Mouse (Mus musculus): ENCODE results near the gene Exoc7. TPM values are rescaled to one million over a fixed set of nuclear protein-coding genes. Genes with fewer than 3 reads are reported as not detected.

Gene Exoc7
- 29.7 and 31.8 TPM in 2 replicates for polyA plus RNA-seq (2016; fragmentation: Nextera tagmentation; extraction: Ambion mirVana)

GRCm38 (mm10) chr11:116307019-116307725, at the start of gene Exoc7:
Gene Exoc7, minus strand, starts transcription at chr11:116307233.
- WGBS (ENCODE audit: insufficient replicate concordance): 65% methylated on average over 10 of the region's 10 CpGs
- Histone ChIP-seq H3K27ac (peak within 1 kb of the TSS; percentile 84), H3K9ac (peak within 1 kb of the TSS; percentile 79), H3K36me3 (peaks cover 29% of the 10 kb centered on the region), H3K4me2 (peak within 1 kb of the TSS; percentile 83), H3K27me3 (replicated peaks) (no peaks in the 10 kb centered on the region), H3K4me3 (peak within 1 kb of the TSS; percentile 79), H3K4me1 (peaks cover 41% of the 10 kb centered on the region), H3K9me3 (replicated peaks) (no peaks in the 10 kb centered on the region)
- ATAC-seq: peak; percentile 42

DNA sequence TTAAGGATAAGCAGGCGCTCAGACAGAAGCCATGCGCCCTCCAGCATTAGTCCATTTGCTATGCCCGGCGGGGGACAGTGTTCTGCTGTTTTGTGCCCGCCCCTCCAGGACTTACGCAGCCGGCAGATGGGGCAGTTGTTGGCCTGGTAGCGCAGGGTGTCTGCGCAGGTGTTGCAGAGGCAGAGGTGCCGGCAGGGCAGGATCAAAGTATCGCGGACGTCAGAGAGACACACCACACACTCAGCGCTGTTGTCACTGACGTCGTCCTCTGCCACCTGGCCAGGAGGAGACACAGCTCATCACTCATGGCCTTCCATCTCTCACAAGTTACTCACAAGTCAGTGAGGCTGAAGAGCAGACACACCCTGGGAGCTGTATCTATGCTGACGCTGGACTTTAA, 47.5 kb upstream of the Exoc7 start:
- Histone ChIP-seq H3K9ac (no peak overlapping the region), H3K4me2 (no peak overlapping the region), H3K9me3 (replicated peaks) (no peaks in the 10 kb centered on the region), H3K4me1 (no peaks in the 10 kb centered on the region), H3K27me3 (replicated peaks) (peaks cover 13% of the 10 kb centered on the region; the same call in 1 of the 2 replicates), H3K4me3 (no peak overlapping the region), H3K36me3 (0 out of 2 replicates have a peak, but pooled peaks cover 2% of the 10 kb centered on the region), H3K27ac (no peak overlapping the region)
- 68% methylated on average over 17 of the region's 17 CpGs for WGBS (ENCODE audit: insufficient replicate concordance)
- ATAC-seq: no peak

DNA sequence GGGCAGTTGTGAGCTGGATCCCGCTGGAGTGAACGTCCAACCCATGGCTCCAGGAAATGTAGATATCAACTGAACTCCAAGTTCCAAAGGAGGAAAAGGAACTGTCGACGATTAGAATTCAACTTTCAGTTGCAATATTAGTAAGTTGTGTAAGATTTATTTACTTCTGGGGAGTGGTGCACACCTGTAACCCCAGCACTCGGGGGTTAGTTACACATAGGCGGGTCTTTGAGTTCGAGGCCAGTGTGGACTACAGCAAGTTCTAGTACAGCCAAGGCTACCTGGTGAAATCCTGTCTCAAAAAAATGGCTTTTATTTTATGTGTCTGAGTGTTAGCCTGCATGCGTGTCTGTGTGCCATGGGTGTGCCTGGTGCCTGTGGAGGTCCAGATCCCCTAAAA, 46.5 kb upstream of the Exoc7 start:
- Histone ChIP-seq H3K27me3 (replicated peaks) (peaks cover 14% of the 10 kb centered on the region; the same call in 1 of the 2 replicates), H3K4me3 (no peak overlapping the region), H3K4me1 (no peaks in the 10 kb centered on the region), H3K9ac (no peak overlapping the region), H3K27ac (no peak overlapping the region), H3K36me3 (0 out of 2 replicates have a peak, but pooled peaks cover 2% of the 10 kb centered on the region), H3K4me2 (no peak overlapping the region), H3K9me3 (replicated peaks) (no peaks in the 10 kb centered on the region)
- 78% methylated on average over 8 of the region's 8 CpGs for WGBS (ENCODE audit: insufficient replicate concordance)
- no peak for ATAC-seq

- Histone ChIP-seq H3K9ac (no peak overlapping the region), H3K4me3 (no peak overlapping the region), H3K4me2 (no peak overlapping the region), H3K27ac (no peak overlapping the region), H3K36me3 (0 out of 2 replicates have a peak, but pooled peaks cover 2% of the 10 kb centered on the region), H3K9me3 (replicated peaks) (no peaks in the 10 kb centered on the region), H3K4me1 (no peaks in the 10 kb centered on the region), H3K27me3 (replicated peaks) (peaks cover 19% of the 10 kb centered on the region; the same call in 1 of the 2 replicates)
- no peak for ATAC-seq
- WGBS (ENCODE audit: insufficient replicate concordance): 67% methylated on average over 5 of the region's 5 CpGs
Measured at GRCm38 (mm10) chr11:116351294-116351693, 44.3 kb upstream of the Exoc7 start.

- no peak overlapping the region for H3K4me3 ChIP-seq
- H3K36me3 ChIP-seq: no peaks in the 10 kb centered on the region
- no peak overlapping the region for H3K9ac ChIP-seq
- no peak overlapping the region for H3K27ac ChIP-seq
- H3K4me1 ChIP-seq: no peaks in the 10 kb centered on the region
- peaks cover 11% of the 10 kb centered on the region for H3K27me3 ChIP-seq (replicated peaks)
- H3K4me2 ChIP-seq: no peak overlapping the region
- no peaks in the 10 kb centered on the region for H3K9me3 ChIP-seq (replicated peaks)
- ATAC-seq: no peak
- WGBS (ENCODE audit: insufficient replicate concordance): 65% methylated on average over 5 of the region's 5 CpGs
Measured at GRCm38 (mm10) chr11:116347955-116348354, 40.9 kb upstream of the Exoc7 start.

DNA sequence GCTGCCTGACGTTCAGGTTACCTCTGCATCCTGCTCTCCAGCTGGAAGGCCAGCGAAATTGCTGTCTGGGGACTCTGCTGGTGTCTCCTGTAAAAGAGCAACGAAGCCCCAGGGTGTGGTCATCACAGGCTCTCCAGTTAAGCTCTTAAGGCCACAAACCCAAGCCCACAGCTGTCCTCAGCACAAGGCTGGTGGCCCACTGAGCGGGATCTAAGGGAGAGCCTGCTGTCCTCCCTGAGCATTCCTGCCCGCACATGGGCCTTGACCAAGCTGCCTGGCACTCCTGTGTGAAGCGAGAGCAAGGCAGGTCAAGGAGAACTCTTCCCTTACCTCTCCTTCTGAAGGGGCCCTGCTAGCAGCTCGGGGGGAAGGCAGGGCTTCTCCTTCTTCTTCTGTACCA, 40.0 kb upstream of the Exoc7 start:
- Histone ChIP-seq H3K9ac (no peak overlapping the region), H3K4me3 (no peak overlapping the region), H3K4me2 (no peak overlapping the region), H3K27me3 (replicated peaks) (peaks cover 11% of the 10 kb centered on the region), H3K36me3 (no peaks in the 10 kb centered on the region), H3K4me1 (no peaks in the 10 kb centered on the region), H3K27ac (no peak overlapping the region), H3K9me3 (replicated peaks) (no peaks in the 10 kb centered on the region)
- ATAC-seq: no peak
- WGBS (ENCODE audit: insufficient replicate concordance): 70% methylated on average over 7 of the region's 7 CpGs

DNA sequence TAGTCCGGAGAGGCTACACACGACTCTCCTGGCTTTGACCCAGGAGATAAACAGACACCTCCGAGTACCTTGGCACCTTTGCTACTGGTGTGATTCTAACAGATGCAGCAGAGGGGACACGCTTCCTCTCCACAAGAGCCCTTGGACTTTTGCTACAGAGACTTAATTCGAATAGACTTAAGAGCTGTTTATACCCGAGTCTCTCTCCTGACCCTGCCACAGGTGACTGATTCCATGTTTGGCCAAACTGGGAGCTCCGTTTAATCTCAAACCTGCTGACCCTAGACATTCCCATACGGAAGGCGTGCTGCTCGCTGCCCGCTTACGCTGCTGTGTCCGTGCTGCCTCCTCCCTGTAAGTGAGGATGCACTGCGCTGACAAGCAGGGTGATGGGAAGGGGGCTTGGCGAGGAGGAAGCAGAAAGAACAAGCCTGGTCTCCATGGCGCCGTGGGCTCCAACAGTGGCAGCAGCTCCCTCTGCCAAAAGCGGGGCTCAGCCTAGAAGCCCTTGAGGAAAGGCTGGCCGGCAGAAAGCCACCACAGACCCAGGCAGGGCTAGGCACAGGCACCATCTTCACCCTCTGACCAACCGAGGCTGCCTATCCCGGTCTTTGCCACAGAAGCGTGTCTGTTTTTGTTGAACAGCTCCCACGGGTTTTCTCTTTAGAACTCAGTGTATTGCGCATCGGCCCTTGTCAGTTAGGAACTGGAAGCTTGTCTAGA, 35.2 kb upstream of the Exoc7 start:
- Histone ChIP-seq H3K27ac (no peak overlapping the region), H3K4me3 (no peak overlapping the region), H3K9me3 (replicated peaks) (no peaks in the 10 kb centered on the region), H3K27me3 (replicated peaks) (peaks cover 22% of the 10 kb centered on the region), H3K36me3 (no peaks in the 10 kb centered on the region), H3K9ac (no peak overlapping the region), H3K4me1 (no peaks in the 10 kb centered on the region; the same call in 1 of the 2 replicates), H3K4me2 (no peak overlapping the region)
- WGBS (ENCODE audit: insufficient replicate concordance): 70% methylated on average over 25 of the region's 25 CpGs
- ATAC-seq: no peak

DNA sequence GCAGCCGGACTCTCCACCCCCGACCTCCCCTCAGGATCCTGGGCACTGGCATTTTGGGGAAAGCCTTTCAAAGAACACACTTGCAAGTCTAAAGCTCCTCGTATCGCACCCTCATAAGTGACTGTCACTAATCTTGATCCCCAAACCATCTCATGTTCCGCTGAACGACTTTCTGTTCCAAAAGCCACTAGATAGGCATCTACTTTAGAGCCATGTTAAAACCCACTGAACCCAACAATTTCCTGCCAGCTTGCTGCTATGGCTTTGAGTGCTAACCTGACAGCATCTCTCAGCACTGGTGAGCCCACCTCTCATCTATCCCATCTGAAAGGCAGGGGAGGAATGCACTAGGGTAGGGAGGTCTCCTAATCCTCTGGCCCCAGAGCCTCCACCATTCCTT, 30.5 kb upstream of the Exoc7 start:
- peaks cover 64% of the 10 kb centered on the region for H3K27me3 ChIP-seq (replicated peaks)
- H3K36me3 ChIP-seq: no peaks in the 10 kb centered on the region
- 55% methylated on average over 6 of the region's 6 CpGs for WGBS (ENCODE audit: insufficient replicate concordance)
- no peaks in the 10 kb centered on the region for H3K9me3 ChIP-seq (replicated peaks)
- no peak for ATAC-seq
- H3K4me2 ChIP-seq: no peak overlapping the region
- H3K9ac ChIP-seq: no peak overlapping the region
- no peak overlapping the region for H3K27ac ChIP-seq
- no peak overlapping the region for H3K4me3 ChIP-seq
- H3K4me1 ChIP-seq: peaks cover 32% of the 10 kb centered on the region

DNA sequence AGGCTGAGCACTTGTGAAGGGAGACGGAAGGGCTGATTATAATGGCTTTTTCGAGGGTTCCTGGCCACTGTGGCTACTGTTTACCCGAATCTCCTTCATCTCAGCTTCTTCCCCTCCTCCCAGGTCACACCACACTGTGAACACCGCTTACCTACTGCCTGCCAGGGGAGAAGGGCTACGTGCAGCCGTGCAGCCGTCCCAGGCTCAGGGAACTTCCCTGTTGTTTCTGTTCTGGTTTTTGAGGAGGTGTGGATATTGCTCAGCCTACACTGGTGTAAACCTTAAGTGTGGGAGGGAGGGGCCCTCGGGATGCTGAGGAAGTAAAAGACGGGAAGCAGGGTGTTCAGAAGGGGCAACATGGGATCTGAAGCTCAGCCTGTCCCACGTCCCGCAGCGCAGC, 30.0 kb upstream of the Exoc7 start:
- WGBS (ENCODE audit: insufficient replicate concordance): 53% methylated on average over 12 of the region's 12 CpGs
- no peak overlapping the region for H3K4me2 ChIP-seq
- H3K9me3 ChIP-seq (replicated peaks): no peaks in the 10 kb centered on the region
- no peaks in the 10 kb centered on the region for H3K36me3 ChIP-seq
- H3K4me1 ChIP-seq: peaks cover 36% of the 10 kb centered on the region
- H3K27me3 ChIP-seq (replicated peaks): peaks cover 69% of the 10 kb centered on the region
- no peak overlapping the region for H3K9ac ChIP-seq
- H3K27ac ChIP-seq: no peak overlapping the region
- no peak overlapping the region for H3K4me3 ChIP-seq
- no peak for ATAC-seq

DNA sequence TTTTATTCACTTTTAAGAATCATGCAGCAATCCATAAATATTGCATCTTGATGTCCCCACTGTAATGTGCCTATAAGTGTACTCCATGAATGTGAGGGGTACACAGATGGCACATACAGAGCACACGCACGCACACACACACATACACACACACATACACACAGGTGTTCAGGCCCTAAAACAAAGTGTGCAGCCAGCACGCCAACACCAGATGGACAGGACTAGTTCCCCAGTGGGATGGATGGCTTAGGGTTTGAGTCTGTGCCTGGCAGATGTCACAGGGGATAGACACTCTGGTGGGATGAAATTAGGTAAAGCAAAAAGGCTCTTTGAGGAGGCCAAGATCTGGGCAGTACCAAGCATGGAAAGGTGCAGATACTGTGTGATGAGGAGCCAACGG, 29.4 kb upstream of the Exoc7 start:
- no peak overlapping the region for H3K27ac ChIP-seq
- no peaks in the 10 kb centered on the region for H3K9me3 ChIP-seq (replicated peaks)
- 0 out of 2 replicates have a peak overlapping the region, but pooled peaks have one; percentile 98 for H3K4me2 ChIP-seq
- 81% methylated on average over 4 of the region's 4 CpGs for WGBS (ENCODE audit: insufficient replicate concordance)
- ATAC-seq: no peak
- H3K4me1 ChIP-seq: peaks cover 38% of the 10 kb centered on the region
- no peaks in the 10 kb centered on the region for H3K36me3 ChIP-seq
- no peak overlapping the region for H3K4me3 ChIP-seq
- no peak overlapping the region for H3K9ac ChIP-seq
- H3K27me3 ChIP-seq (replicated peaks): peaks cover 74% of the 10 kb centered on the region

DNA sequence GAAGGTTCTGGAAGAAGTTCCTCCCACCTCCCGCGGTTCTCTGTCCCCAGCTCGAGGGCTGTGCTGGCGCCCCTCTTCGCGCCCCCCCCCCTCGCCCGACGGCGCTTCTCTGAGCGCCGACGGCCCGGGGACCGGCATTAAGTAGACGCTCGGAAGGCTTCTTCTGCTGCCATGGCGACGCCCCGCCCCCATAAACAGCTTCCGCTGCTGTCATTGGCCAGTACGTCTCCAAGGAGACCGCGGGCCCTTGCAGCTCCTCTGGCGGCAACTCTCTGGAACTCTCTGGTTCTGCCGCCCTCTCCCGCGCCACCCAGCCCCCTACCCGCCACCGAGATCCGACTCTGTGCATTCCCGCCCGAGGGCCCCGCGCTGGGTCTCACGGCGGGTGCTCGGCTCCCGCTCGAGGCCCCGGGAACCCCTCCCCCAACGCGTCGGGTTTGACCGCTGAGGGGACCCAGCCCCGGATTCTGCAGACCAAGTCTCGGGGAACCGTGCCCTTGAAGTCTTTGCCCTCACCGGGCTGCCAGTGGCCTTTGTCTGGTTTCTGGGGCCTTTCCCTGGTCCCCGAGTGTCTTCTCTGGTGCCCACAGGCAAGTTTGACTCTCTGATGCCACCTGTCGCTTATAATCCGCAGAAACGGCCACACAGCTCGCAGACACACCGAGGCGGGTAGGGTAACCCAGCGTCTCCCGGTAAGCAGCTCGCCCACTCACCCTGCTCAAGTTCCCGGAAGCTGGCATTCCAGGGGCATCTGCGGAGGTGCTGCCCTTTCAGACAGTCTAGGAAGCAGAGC, 28.4 kb upstream of the Exoc7 start, which contains the start of gene Foxj1:
Foxj1 (minus strand) TSS at position 156 of the 793 bp plus-strand sequence.
- H3K27ac ChIP-seq: no peak within 1 kb of the TSS
- H3K4me1 ChIP-seq: peaks cover 38% of the 10 kb centered on the region
- peak; percentile 75 for ATAC-seq
- H3K9ac ChIP-seq: peak within 1 kb of the TSS; percentile 69
- H3K9me3 ChIP-seq (replicated peaks): no peaks in the 10 kb centered on the region
- peaks cover 79% of the 10 kb centered on the region for H3K27me3 ChIP-seq (replicated peaks)
- H3K4me2 ChIP-seq: peak within 1 kb of the TSS; percentile 98
- peak within 1 kb of the TSS; percentile 67 for H3K4me3 ChIP-seq
- WGBS (ENCODE audit: insufficient replicate concordance): under 1% methylated on average over 60 of the region's 61 CpGs
- no peaks in the 10 kb centered on the region for H3K36me3 ChIP-seq
